Mouse (Mus musculus): ENCODE data around the gene Gm4869.
A peak's percentile ranks its signal among the peaks of the same experiment; 100 is the strongest.

DNA sequence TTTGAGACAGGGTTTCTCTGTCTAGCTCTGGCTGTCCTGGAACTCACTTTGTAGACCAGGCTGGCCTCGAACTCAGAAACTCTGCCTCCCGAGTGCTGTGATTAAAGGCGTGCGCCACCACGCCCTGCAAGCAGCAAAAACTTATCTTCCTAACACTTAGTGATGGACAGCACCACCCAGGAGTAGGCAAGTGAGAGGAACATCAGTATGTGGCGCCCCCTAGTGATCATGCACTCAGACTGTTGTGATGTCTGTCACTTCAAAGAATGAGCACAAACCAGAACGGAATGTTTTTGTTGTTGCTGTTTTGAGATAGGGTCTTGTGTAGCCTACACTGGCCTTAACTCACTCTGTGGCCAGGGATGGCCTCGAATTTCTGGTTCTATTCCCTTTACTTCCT lies 34.1 kb upstream of the Gm4869 start:
- TF ChIP-seq CTCF (IDR thresholded peaks at IDR 0.05; ENCODE audit: low read depth), result peak; percentile 80
- no peak for TF ChIP-seq EP300 (IDR thresholded peaks at IDR 0.05; ENCODE audit: low read depth)

Data from liver, postnatal 0 days (tissue).